Mouse (Mus musculus) liver, postnatal 0 days (tissue): Measurements from ENCODE around the gene Spsb1.

Experiments used
- CTCF ChIP-seq: sonication (generic); IDR thresholded peaks from 2 replicates; pipeline ENCODE4 v1.5.1; 2016; ENCODE audit warnings: antibody characterized with exemption, low read depth
- EP300 ChIP-seq: IDR thresholded peaks from 2 replicates; pipeline ENCODE4 v1.6.1; 2016; ENCODE audit warnings: antibody characterized with exemption, low read depth, mild to moderate bottlenecking

- TF ChIP-seq CTCF (no peak), EP300 (no peak)
Observed at GRCm38 (mm10) chr4:149959816-149960215, 5.0 kb upstream of the Spsb1 start.
